Mouse (Mus musculus) left cerebral cortex, adult 6 months (tissue): ENCODE measurements around the gene Riok1. TPM values are rescaled to one million over a fixed set of nuclear protein-coding genes. Genes with fewer than 3 reads are reported as not detected.

ENCODE experiments used
- long read RNA-seq, 2 experiments: library from polyadenylated mRNA; unstranded; transcript quantifications; one replicate each; pipeline ENCODE4 v2.0.0; 2019 to 2020
- polyA plus RNA-seq: library from polyadenylated mRNA; unstranded; fragments of <200 nt; fragmentation: Nextera tagmentation; gene quantifications from 2 replicates; pipeline ENCODE4 v1.2.3, GENCODE M21; 2021

The Riok1 gene
- 8.9 and 9.2 TPM in 2 replicates for polyA plus RNA-seq
- long read RNA-seq, experiment 1, transcript Riok1-201 (17 exons, 2,738 nt): major isoform, 27 of 55 reads
- long read RNA-seq, experiment 1, partial matches to known transcripts: 12 of 55 reads
- long read RNA-seq, experiment 1, other reads (novel, unspliced or antisense): 12 of 55 reads
- long read RNA-seq, experiment 2, transcript Riok1-201 (17 exons, 2,738 nt): major isoform, 9 of 14 reads
- long read RNA-seq, experiment 2, partial matches to known transcripts: 2 of 14 reads
- long read RNA-seq, experiment 2, other reads (novel, unspliced or antisense): 1 of 14 reads

GRCm38 (mm10) chr13:38036343-38037043 lies at the start of gene Riok1:
Riok1 (plus strand) TSS chr13:38036995.

GRCm38 (mm10) chr13:37993704-37994404 lies 42.9 kb upstream of the Riok1 start, which contains the start of gene Ssr1:
Ssr1 (minus strand) TSS chr13:37994217.

GRCm38 (mm10) chr13:38037044-38037687 lies 371 bp downstream of the Riok1 start, which contains the start of gene Cage1:
Cage1 (minus strand) TSS chr13:38037069.

Other genes starting within 250 kb of the Riok1 start
- gene Ssr1, start 42.8 kb upstream of the Riok1 start, polyA plus RNA-seq: 38.8 and 63.1 TPM in 2 replicates
- 3.5 TPM in 2 replicates for gene Cage1, start 74 bp downstream of the Riok1 start, polyA plus RNA-seq
- gene Dsp, start 114.3 kb downstream of the Riok1 start, polyA plus RNA-seq: 0.06 TPM in 1 of 2 replicates, not detected in the other
- gene Snrnp48, start 167.9 kb downstream of the Riok1 start, polyA plus RNA-seq: 11.1 and 12.7 TPM in 2 replicates